Mouse (Mus musculus): ENCODE measurements at regions not wholly inside any gene's neighbourhood (a gene's known extent, or its start where the extent isn't known, plus 50 kb on each side); places are given as distances from the start of the nearest gene placed in this dataset.

DNA sequence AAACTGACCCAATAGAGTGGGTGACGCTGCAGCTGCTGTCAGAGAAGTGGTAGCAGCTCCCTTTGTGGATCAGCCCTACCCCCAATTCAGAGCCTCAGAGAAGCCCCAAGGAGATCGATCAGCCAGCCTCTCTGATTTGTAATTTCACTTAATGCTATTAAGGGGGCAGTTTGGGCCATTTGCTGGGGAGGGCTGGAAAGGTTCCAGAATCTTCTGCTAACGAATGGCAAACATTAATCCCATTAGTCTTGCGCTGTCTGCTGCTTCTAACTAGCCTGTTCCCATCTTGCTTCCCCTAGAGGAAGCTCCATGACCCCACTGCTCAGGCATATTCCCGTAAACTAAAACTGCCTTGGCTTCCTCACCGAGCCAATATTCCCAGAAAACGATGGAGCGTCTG lies 59.9 kb upstream of the Lrrn2 start:
- DNase-seq: no peak

- no peak for DNase-seq
These were observed 61.8 kb upstream of the Lrrn2 start for GRCm38 (mm10) chr1:132818296-132818695.

GRCm38 (mm10) chr1:132817366-132817765 lies 62.7 kb upstream of the Lrrn2 start:
- no peak for DNase-seq

DNA sequence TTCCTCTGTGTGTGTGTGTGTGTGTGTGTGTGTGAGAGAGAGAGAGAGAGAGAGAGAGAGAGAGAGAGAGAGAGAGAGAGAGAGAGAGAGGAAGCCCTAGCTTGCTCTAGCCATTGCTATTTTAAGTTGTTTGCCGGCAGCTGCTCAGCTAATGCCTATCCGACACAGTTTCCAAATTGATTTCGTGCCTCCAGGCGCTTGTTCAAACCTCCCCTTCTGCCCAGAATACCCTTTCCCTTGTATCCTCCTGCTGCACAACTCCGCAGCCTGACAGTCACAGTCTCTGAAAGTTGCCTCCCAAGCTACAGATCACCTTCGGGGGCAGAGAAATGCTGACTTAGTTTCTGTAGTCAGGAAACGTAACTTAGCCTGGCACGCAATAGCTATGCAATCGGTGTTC lies 63.9 kb upstream of the Nfasc start:
- DNase-seq: no peak

DNA sequence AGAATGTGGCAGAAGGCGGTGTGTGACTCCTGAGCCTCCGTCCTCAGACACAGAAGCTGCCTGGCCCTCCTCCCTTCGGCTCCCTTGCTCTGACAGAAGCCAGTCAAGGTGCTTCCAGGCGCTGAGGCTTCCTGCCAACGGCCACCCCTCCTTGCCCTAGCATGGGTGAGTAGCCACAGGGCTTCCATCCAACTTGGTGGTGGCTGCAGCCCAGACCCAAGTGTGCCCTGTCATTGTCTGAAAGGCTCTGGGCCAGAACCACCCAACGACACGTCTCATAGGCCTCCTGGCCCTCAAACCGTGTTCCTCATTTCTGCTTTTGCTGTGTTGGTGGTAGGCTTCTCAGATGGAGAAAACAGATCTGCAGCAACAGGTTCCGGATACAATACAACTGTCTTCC lies 62.2 kb upstream of the Nfasc start:
- DNase-seq: peak; percentile 21 to 35

- DNase-seq: no peak
These were observed 60.8 kb upstream of the Nfasc start for GRCm38 (mm10) chr1:132802380-132802779.

DNA sequence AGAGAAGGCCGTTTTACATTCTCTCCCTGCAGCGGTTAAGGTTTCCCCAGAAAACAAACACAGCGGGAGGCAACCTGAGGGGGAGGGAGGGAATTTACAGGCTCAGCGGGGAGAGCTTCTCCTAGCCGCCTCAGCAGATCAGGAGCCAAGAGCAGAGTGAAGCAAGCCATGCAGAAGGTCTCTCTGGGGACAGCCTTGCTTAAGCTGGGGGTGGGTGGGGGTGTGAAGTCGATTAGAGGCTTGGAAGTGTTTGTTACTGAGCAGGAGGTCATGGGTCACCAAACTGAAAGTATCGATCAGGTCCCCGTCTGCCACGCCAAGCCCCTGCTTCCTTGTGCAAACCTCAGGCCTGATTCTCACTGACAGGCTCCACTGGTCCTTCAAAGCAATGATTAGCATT lies 58.7 kb upstream of the Nfasc start:
- DNase-seq: no peak

DNA sequence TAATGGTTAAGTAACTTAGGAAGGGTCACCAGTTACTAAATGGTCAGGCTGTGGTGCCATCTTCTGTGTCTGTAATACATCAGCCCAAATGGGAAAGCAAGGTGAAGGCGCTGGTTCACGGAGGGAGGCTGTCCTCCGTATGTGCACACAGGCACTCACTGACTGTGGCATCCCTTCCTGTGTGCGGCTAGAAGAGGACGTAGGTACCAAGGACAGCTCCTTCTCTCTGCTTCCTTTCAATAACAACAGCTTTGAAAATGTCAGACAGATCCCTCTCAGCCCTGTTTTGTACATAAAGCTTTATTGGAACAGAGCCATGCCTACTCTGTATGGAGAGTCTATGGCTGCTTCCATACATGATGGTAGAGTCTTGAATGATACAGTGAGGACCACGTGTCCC lies 57.7 kb upstream of the Nfasc start:
- DNase-seq: peak; percentile 8 to 20

DNA sequence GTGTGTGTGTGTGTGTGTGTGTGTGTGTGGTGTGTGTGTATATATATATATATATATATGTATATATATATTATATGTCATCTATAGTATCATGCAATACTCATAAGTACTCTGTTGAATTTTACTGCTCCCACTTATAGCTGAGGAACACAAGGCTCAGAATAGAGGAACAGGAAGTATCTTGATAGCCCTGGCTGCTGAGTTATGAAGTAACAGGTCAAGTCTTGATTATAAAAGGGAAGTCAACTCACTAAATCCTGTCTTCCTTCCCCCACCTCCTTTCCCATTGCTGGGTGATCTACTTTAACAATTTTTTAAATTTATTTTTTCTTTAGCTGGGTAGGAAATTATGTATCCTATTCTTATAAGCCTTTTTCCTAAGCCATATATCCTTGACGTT lies 52.9 kb upstream of the Nfasc start:
- no peak for DNase-seq

All from kidney, adult 8-10 months (tissue).